Mouse (Mus musculus) urinary bladder, postnatal 14 days (tissue): ENCODE measurements at regions not wholly inside any gene's neighbourhood (a gene's known extent, or its start where the extent isn't known, plus 50 kb on each side); places are given as distances from the start of the nearest gene placed in this dataset.

Experiments used
- DNase-seq: peaks from one replicate; pipeline ENCODE4 v3.0.0; 2021; ENCODE audit warnings: low spot score

DNA sequence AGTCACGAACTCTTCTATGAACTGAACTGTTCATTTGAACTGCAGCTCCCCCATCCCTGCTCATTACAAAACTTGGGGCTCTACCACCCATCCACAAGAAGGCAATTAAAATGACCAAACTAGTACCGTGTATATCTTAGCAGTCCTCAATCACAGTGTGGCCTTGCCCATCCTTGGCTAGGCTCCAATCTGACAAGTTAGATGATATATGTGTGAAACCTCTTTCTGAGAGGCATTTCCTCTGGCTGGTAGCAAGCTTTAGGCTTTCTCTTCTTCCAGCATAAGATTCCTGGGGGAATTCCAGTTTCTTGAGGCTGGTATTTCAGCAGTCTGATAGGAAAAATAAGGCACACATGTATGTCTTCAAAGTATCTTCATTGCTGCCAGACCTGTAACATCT is 88.8 kb upstream of the Hnrnpa3 start:
- DNase-seq, result no peak

DNA sequence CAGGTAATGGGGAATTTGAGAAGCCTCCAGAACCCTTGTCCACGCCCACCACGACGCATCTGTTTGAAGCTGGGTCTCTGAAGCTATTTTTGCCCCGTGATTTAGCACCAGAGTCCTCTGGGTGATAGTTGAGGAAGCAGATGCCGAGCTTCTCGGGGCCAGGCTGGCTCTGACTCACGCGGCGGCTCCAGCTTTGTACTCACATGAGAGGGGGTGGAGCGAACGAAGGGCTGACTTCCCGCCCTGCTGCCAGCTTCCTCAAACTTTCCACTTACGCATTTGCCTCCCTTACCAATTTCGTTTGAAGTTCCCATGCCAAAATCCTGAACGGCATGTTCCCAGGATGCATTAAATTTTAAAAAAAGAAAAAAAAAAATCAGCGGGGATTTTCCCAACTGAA is 74.1 kb upstream of the Hnrnpa3 start:
- DNase-seq, result peak; percentile 88

DNA sequence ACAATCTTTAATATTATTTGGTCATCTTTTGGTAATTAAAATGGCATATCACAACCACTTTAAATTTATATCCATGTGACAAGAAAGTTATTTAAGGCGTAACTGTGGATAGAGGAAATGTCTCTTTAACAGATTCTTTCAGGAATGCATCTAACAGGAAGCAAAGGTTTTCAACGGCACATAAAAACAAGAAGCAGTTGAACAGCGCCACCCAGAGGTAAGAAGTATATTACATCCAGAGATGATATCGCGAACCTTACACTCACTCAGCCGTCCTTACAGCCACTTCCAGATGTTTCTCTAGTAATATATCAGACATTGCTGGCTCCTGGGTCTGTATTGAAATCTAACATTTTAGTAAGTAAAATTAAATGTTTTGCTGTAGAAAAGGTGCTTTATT is 70.5 kb upstream of the Hnrnpa3 start:
- DNase-seq, result peak; percentile 66

DNA sequence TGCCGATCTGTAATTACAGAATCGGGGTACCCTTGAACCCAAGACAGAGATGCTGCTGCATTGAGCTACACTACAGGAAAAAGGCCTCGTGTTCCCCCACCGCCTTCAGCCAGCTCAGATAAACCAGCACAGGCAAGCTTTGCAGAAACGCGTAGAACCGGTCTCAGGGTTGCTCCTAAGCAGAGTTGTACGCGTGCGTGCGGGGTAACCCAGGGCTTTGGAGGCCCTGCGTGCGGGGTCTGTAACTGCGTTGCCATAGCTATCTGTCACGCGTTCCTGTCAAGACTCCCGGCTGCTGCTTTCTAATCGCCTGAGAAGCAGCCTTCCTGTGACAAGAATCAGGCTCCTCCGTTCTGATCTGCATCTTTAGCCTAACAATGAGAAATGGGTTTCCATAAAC is 69.6 kb upstream of the Hnrnpa3 start:
- peak; percentile 62 for DNase-seq

DNA sequence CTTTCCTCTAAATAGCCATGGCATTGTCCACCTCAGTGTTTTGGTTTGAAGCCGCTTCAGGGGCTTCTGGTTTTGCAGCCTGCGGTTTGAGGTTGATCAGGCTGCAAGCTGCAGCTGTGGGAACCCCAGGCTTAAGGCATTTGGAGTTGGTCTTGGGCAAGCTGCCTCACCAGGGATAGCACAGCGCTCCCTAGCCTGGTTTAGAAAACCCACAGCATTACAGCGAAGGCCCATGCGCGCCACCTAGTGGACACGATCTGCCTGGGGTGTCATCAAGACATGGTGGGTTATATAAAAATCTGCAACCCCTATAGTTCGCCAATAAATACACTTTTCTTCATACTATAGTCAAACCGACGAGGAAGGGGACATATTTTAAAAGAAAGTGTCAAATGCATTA is 68.9 kb upstream of the Hnrnpa3 start:
- peak; percentile 92 for DNase-seq

DNA sequence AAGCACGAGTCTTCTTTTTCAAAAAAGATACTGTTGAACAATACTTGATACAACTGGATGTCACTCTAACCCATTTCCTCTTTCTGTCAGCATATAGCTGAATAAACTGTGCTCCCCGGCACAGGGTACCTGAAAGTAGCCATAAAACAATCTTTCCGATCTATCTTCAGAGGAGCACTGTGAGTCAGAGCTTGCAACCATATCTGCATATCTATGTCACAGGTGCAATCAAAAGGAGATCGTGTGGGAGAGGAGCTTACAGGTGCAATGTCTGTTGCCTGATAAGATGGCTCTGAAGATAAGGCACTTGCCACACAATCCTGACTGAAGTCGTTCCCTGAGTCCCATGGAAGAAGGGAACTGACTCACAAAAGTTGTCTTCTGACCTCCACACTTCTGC is 58.5 kb upstream of the Hnrnpa3 start:
- no peak for DNase-seq

DNA sequence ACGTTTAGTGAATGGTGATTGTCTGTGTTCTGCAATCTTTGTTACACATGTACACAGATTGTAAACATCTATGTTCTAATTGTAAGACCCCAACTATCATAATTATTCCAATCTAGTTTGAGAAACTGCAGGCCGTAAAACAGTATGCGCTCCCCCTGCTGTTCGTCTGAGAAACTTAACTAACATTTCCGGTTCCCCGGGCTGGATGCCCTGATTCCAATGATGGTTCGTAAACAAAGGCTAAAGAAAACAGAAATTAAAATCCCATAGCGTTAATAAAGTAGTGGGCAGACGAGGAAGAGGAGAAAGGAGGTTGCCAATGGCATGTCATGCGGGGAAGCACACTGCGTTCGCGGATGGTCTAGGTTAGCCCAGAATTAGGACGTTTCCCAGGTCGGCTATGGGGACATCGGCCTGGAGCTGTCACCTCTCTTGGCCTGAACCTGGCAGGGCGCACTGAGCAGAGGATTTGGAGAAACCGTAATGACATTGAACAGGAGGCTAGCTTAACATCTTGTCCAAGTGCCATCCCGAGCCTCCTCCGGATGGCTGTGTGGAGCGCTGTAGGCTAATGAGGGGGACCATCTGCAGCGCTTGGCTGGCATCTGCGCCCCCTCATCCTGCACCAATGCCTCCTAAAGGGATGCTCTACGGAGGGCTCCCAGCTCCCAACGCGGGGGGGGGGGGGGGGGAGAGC is 55.7 kb upstream of the Hnrnpa3 start:
- DNase-seq, result peak; percentile 60

DNA sequence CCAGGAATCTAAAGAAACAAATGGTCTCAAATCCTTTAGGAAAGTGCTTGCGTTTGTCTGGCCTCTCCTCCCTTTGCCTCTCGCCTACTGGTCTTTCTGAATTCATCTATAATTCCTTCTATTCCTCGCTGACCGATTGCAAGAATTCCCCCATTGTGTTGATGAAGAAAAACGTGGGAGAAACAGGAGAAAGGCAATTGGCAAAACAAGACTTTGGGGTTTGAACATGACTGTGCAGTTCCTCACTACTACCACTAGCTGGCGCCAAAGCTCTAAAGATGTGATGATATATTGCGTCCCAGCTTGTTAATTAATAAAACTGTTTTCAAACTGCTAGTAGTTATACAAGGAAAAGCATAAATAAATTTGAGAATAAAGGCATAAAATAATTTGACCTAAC is 53.4 kb upstream of the Hnrnpa3 start:
- DNase-seq, result peak; percentile 49

DNA sequence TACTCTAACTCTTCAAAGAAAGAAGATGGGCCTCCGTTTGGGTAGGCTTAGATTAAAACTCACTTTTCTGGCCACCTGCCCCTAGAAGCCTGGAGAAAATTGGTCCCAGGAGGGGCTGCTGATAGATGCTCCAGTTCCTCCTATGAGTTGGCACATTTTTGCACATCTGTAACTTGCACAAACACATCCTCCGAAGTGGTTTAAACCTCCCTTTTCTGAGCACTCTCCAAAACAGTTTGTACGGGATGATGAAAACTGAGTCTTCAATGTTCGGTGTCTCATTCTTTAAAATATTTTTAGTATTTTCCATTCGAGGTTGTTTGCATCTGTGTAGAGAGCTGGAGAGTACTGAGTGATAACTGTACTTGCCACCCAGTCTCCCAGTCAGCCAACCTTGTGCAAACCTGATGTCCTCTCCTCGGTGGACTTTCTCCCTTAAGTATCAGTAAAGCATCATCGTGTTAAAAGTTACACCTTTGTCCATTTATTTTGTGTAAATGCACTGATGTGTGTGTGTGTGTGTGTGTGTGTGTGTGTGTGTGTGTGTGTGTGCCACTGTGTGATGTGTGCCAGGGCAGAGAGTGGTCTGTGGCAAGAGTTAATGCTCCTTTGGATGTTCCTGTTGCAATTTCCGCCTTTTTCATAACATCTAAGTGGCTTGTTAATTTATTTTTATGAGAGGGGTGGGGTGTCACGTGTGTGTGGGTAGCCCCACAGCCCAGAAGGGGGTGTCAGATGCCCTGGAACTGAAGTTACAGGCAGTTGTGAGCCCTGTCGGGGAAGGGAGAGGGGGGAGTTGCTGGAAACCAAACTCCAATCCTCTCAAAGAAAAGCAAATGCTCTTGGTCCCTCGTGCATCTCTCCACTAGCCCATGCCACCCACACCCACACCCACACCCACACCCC is 51.8 kb upstream of the Hnrnpa3 start:
- no peak for DNase-seq

DNA sequence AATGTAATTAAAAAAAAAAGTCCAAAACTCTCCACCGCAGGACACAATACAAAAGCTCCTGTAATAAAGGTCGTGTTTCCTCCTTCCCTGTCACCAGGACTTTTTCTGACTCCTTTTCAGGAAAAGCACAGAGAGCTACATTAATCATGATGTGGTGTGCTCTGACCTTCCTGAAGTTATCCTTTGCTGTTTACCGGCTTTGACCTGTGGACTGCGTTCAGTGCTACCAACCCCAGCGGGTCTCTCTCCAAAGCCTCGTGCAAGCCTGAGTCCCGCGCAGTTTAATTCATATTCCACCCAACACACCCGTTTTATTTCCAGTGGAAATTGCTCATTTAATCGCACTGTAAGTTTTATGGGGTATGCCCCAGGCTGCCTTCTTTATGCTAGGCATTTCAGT is 51.1 kb upstream of the Hnrnpa3 start:
- no peak for DNase-seq

DNA sequence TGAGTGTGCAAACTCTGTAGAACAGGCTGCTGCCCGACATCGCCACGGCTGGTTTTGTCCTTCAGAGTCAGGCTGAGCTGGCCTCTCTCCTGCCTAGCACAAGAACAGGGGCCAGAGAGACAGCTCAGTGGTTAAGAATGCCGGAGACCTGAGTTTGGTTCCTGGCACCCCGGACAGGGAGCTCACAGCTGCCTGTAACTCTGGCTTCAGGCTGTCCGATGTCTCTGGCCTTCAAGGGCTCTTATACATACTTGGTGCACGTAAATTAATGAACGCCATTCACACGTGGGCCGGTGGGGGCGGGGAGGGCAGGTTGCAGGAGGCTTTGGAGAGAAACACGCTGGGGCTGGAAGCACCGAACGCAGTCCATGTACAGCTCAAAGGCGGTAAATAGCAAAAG is 50.6 kb upstream of the Hnrnpa3 start:
- DNase-seq, result no peak

DNA sequence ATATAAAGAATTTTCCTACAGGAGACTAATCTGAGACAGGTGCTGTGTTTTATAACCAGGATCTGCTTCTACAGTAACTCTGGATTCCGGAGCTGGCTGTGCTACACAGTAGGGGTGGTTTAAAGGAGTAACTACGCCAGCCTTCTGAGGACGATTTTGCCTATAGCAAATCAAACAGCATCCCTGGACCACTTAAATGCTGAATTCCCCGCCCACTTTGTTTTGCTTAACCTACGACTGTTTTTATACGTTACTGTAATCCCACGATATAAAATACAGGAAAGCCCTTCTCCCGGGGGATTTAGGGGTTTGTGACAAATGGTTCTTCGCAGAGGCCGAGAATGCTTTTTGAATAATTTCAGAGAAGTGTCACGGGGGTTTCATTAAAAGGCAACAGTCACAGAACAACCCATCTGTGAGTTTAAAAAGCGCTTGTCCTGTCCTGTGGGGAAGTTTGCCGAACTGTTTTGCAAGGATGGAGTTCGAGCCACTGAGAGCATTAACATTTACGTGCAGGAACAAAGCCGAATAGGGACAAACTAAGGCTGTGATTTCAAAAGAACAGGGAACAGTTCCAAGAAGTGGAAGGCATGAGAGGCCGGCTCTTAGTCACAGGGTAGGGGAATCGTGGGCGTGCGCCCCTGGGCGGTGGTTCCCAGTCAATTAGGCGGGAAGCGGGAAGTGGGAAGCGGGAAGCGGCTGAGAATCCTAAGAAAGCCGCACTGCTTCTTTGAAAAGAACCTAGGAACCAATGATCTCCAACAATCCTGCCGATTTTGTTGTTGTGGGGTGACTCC is 49.7 kb upstream of the Hnrnpa3 start:
- peak; percentile 50 for DNase-seq
